Mouse (Mus musculus) myocyte (in vitro differentiated cells): ENCODE data around the gene Nat9. TPM values are rescaled to one million over a fixed set of nuclear protein-coding genes. Genes with fewer than 3 reads are reported as not detected.

ENCODE experiments used
- H3K27me3 ChIP-seq: one replicate; pipeline ENCODE4 v1.6.1; 2011; ENCODE audit not compliant: control insufficient read depth, insufficient read depth, insufficient read length
- H3K36me3 ChIP-seq: one replicate; pipeline ENCODE4 v1.6.1; 2011; ENCODE audit not compliant: control insufficient read depth, insufficient read depth
- H3K4me2 ChIP-seq: one replicate; pipeline ENCODE4 v1.6.1; 2011; ENCODE audit warnings: low read depth, control low read depth
- H3K4me3 ChIP-seq: one replicate; pipeline ENCODE4 v1.5.1; 2011; ENCODE audit warnings: mild to moderate bottlenecking, control low read depth, moderate library complexity
- H3K79me2 ChIP-seq: one replicate; pipeline ENCODE4 v1.6.1; 2011; ENCODE audit not compliant: control insufficient read depth, insufficient read depth
- H3ac ChIP-seq: one replicate; pipeline ENCODE4 v1.6.1; 2011; ENCODE audit not compliant: control insufficient read depth, insufficient read length
- CEBPB ChIP-seq: IDR thresholded peaks from 2 replicates; pipeline ENCODE4 v1.6.1; 2011; ENCODE audit warnings: mild to moderate bottlenecking, moderate library complexity; ENCODE audit not compliant: poor library complexity, insufficient read depth, severe bottlenecking
- E2F4 ChIP-seq: IDR thresholded peaks from one replicate; pipeline ENCODE4 v1.6.1; 2011; ENCODE audit warnings: mild to moderate bottlenecking, control low read depth, moderate library complexity; ENCODE audit not compliant: insufficient read depth
- MAX ChIP-seq: IDR thresholded peaks from one replicate; pipeline ENCODE4 v1.6.1; 2011; ENCODE audit warnings: low read depth, mild to moderate bottlenecking, control low read depth
- MYOD1 ChIP-seq, 3 experiments: IDR thresholded peaks; one replicate each; pipeline ENCODE4 v1.6.1; 2011; ENCODE audit warnings: control low read depth in 2 of 3, low read depth in 2 of 3, mild to moderate bottlenecking in 2 of 3, moderate library complexity in 1 of 3; ENCODE audit not compliant: insufficient read length in 2 of 3, control insufficient read depth in 1 of 3
- MYOG ChIP-seq, 3 experiments: IDR thresholded peaks; one replicate each; pipeline ENCODE4 v1.6.1; 2011; ENCODE audit warnings: control low read depth in 2 of 3, low read depth in 2 of 3, mild to moderate bottlenecking in 2 of 3; ENCODE audit not compliant: insufficient read length in 2 of 3, control insufficient read depth in 1 of 3, insufficient read depth in 1 of 3
- POLR2A ChIP-seq: IDR thresholded peaks from one replicate; pipeline ENCODE4 v1.6.1; 2011; ENCODE audit warnings: low read depth, mild to moderate bottlenecking, control low read depth, moderate library complexity; ENCODE audit not compliant: insufficient read length
- POLR2AphosphoS2 ChIP-seq: IDR thresholded peaks from one replicate; pipeline ENCODE4 v1.6.1; 2011; ENCODE audit warnings: low read depth, control low read depth; ENCODE audit not compliant: insufficient read length
- REST ChIP-seq: IDR thresholded peaks from one replicate; pipeline ENCODE4 v1.6.1; 2011; ENCODE audit warnings: mild to moderate bottlenecking, control low read depth, moderate library complexity; ENCODE audit not compliant: insufficient read depth, insufficient read length
- SRF ChIP-seq: IDR thresholded peaks from one replicate; pipeline ENCODE4 v1.6.1; 2011; ENCODE audit warnings: low read depth; ENCODE audit not compliant: control insufficient read depth, insufficient read length
- TCF12 ChIP-seq: IDR thresholded peaks from one replicate; pipeline ENCODE4 v1.6.1; 2011; ENCODE audit warnings: mild to moderate bottlenecking, control low read depth; ENCODE audit not compliant: poor library complexity, insufficient read depth, severe bottlenecking
- TCF3 ChIP-seq: IDR thresholded peaks from one replicate; pipeline ENCODE4 v1.6.1; 2011; ENCODE audit warnings: low read depth, control low read depth; ENCODE audit not compliant: insufficient read length
- USF1 ChIP-seq: IDR thresholded peaks from one replicate; pipeline ENCODE4 v1.6.1; 2011; ENCODE audit warnings: low read depth, mild to moderate bottlenecking, control low read depth, moderate library complexity
- polyA plus RNA-seq: library from polyadenylated mRNA; unstranded; fragments of >200 nt; fragmentation: generic; extraction: Trizol; gene quantifications from one replicate; pipeline ENCODE4 v1.2.1, GENCODE M21; 2012; ENCODE audit warnings: missing spikeins

Gene Nat9
- polyA plus RNA-seq, 1 experiment = 22.6 TPM

GRCm38 (mm10) chr11:115231924-115232323 is 44.3 kb upstream of the Nat9 start:
- no peak overlapping the region for H3ac ChIP-seq
- TF ChIP-seq MYOG (IDR thresholded peaks at IDR 0.05; ENCODE audit: control insufficient read depth in 1 of 3, insufficient read depth in 1 of 3, insufficient read length in 2 of 3, low read depth in 2 of 3) (peak in 1 of 3 experiments; percentile 3), TCF3 (no peak)
- H3K4me3 ChIP-seq = no peak overlapping the region
- H3K27me3 ChIP-seq = no peaks in the 10 kb centered on the region
- H3K36me3 ChIP-seq = no peaks in the 10 kb centered on the region
- no peaks in the 10 kb centered on the region for H3K79me2 ChIP-seq
- no peak overlapping the region for H3K4me2 ChIP-seq

- Histone ChIP-seq H3K4me2 (no peak overlapping the region), H3K79me2 (no peaks in the 10 kb centered on the region), H3K27me3 (no peaks in the 10 kb centered on the region), H3ac (no peak overlapping the region), H3K4me3 (no peak overlapping the region), H3K36me3 (no peaks in the 10 kb centered on the region)
- TF ChIP-seq TCF3 (no peak), SRF (no peak), MAX (no peak)
Observed at GRCm38 (mm10) chr11:115231168-115231915, 43.7 kb upstream of the Nat9 start.

GRCm38 (mm10) chr11:115229021-115229930 is 41.6 kb upstream of the Nat9 start:
- no peaks in the 10 kb centered on the region for H3K79me2 ChIP-seq
- no peaks in the 10 kb centered on the region for H3K36me3 ChIP-seq
- H3K4me3 ChIP-seq = no peak overlapping the region

GRCm38 (mm10) chr11:115228430-115228829 is 40.8 kb upstream of the Nat9 start:
- TF ChIP-seq MYOG (IDR thresholded peaks at IDR 0.05; ENCODE audit: control insufficient read depth in 1 of 3, insufficient read depth in 1 of 3, insufficient read length in 2 of 3, low read depth in 2 of 3) (no peak), MAX (no peak), SRF (no peak), MYOD1 (IDR thresholded peaks at IDR 0.05; ENCODE audit: control insufficient read depth in 1 of 3, insufficient read length in 2 of 3, low read depth in 2 of 3) (no peak), E2F4 (no peak)
- H3ac ChIP-seq = no peak overlapping the region
- no peaks in the 10 kb centered on the region for H3K79me2 ChIP-seq
- H3K27me3 ChIP-seq = no peaks in the 10 kb centered on the region
- H3K36me3 ChIP-seq = no peaks in the 10 kb centered on the region
- no peak overlapping the region for H3K4me3 ChIP-seq
- no peak overlapping the region for H3K4me2 ChIP-seq

More at GRCm38 (mm10) chr11:115229021-115229930, 41.6 kb upstream of the Nat9 start:
- H3K4me2 ChIP-seq = no peak overlapping the region
- no peaks in the 10 kb centered on the region for H3K27me3 ChIP-seq
- TF ChIP-seq E2F4 (no peak), TCF12 (no peak), POLR2AphosphoS2 (no peak), MYOD1 (IDR thresholded peaks at IDR 0.05; ENCODE audit: control insufficient read depth in 1 of 3, insufficient read length in 2 of 3, low read depth in 2 of 3) (no peak), REST (no peak), TCF3 (no peak), MAX (no peak), POLR2A (no peak), MYOG (IDR thresholded peaks at IDR 0.05; ENCODE audit: control insufficient read depth in 1 of 3, insufficient read depth in 1 of 3, insufficient read length in 2 of 3, low read depth in 2 of 3) (no peak), CEBPB (no peak), SRF (no peak), USF1 (no peak)
- no peak overlapping the region for H3ac ChIP-seq

- Histone ChIP-seq H3K4me2 (no peak overlapping the region), H3ac (no peak overlapping the region), H3K4me3 (no peak overlapping the region), H3K36me3 (no peaks in the 10 kb centered on the region), H3K27me3 (no peaks in the 10 kb centered on the region), H3K79me2 (no peaks in the 10 kb centered on the region)
- TF ChIP-seq POLR2A (no peak), POLR2AphosphoS2 (no peak), MYOG (IDR thresholded peaks at IDR 0.05; ENCODE audit: control insufficient read depth in 1 of 3, insufficient read depth in 1 of 3, insufficient read length in 2 of 3, low read depth in 2 of 3) (no peak), TCF12 (no peak), USF1 (no peak)
Observed at GRCm38 (mm10) chr11:115227640-115228039, 40.0 kb upstream of the Nat9 start.
